Mouse (Mus musculus): Measurements from ENCODE around the gene Tedc1.

DNA sequence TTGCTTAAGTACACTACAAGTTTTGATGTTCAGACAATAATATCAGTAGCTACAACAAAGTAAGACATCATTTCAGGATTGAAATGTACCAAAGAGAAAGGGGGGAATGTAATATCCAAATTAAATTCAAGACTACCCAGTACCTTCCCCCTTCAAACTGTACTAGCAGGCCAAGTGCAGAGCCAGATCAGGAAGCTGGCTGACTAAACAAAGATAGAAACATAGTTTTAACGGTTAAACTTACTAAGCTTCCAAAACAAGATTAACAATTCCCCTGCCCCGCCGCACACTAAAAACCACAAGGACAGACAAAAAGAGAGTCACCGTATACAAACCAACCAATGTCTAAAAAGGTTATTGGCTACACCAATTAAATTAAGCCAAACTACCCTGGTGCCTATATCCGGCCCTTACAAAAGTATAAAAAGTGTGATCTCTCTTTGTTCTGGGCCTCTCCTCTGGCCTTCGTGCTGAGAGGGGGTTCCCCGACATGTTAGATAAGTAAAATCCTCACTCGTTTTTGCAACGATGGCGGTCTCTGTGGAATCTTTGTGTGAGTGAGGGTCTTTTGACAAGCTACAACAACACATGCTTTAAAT lies 56.2 kb downstream of the Tedc1 start:
- TF ChIP-seq CTCF (IDR thresholded peaks at IDR 0.05; ENCODE audit: borderline replicate concordance, extremely low read depth, insufficient read depth, insufficient read length) (no peak), POLR2A (IDR thresholded peaks at IDR 0.05; ENCODE audit: borderline replicate concordance, extremely low read depth, insufficient read depth, insufficient read length, poor library complexity, severe bottlenecking) (no peak)

Data from brain, embryonic 14.5 days (tissue).